7 mouse cellular contexts compared by ENCODE assay signal in the genomic region with DNA sequence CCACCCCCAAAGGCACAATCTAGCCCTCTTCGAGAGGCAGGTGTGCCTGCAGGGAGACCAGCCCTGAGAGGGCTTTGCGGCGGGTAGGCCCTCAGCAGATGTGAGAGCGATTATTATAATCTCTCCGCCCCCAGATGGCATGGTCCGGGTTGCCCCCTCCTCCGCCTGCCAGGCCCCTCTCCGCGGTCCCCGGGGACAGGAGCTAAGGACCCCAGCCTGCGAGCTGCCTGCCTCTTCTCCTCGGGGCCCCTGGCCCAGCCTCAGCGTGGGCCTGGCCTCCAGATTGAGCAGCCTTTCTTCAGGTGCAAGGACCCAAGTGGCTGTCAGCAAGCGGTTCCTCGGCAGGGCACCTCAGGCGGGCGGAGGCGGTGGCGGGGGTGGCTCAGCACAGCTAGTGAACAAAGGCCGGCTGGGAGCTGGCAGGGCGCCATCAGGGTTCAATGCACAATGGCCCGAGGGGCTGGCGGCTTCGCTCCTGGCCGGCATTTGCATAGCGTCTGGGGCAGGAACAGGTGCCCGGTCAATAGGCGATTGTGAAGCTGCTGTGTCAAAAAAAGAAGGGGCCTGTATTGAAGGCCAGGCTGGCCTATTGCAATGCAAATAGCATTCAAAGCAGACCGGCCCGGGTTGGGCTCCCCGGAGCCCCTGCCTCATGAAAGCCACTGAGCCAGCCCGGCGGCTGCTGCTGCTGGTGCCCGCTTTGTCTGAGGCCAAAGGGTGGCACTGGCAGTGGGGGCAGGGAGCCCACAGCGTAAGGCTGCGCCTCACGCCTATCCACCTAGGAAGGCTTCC.
DNase-seq lines count a peak whose midpoint lies in the region; ATAC-seq and TF ChIP-seq lines count a peak whose summit lies in the region.

No protein-coding gene starts in this region.

- H3K27me3 ChIP-seq in heart, adult 2 months (ENCODE audit: control insufficient read depth, insufficient read depth, low read length): no peaks in the 10 kb centered on the region
- no peaks in the 10 kb centered on the region for H3K27me3 ChIP-seq in limb, embryonic 11.5 days (ENCODE audit: control insufficient read depth, insufficient read depth, low read length)
- no peaks in the 10 kb centered on the region for H3K27me3 ChIP-seq in midbrain, embryonic 14.5 days (ENCODE audit: control insufficient read depth, insufficient read depth, low read length)
- H3K27me3 ChIP-seq in splenic B cell, adult 2 months (ENCODE audit: control insufficient read depth, insufficient read depth, low read length, poor library complexity, severe bottlenecking): no peaks in the 10 kb centered on the region

- peaks cover 1% of the 10 kb centered on the region; the same call in 1 of the 2 replicates for H3K4me1 ChIP-seq in heart, adult 2 months (ENCODE audit: control insufficient read depth, insufficient read depth, low read length)
- H3K4me1 ChIP-seq in limb, embryonic 11.5 days (ENCODE audit: control insufficient read depth, insufficient read depth, low read length): peaks cover 24% of the 10 kb centered on the region
- peaks cover 35% of the 10 kb centered on the region for H3K4me1 ChIP-seq in midbrain, embryonic 14.5 days (ENCODE audit: control insufficient read depth, insufficient read depth, low read length)

- no peak for TF ChIP-seq POLR2A in heart, adult 2 months (IDR thresholded peaks at IDR 0.05; ENCODE audit: insufficient read depth, low read depth, low read length)

- peak overlapping the region; percentile 45 for H3K4me2 ChIP-seq in limb, embryonic 11.5 days (ENCODE audit: low read depth, severe bottlenecking)
- H3K4me2 ChIP-seq in midbrain, embryonic 14.5 days (ENCODE audit: low read length): peak overlapping the region; percentile 41

- TF ChIP-seq EP300 in heart, adult 2 months (IDR thresholded peaks at IDR 0.05; ENCODE audit: insufficient read depth, low read depth, low read length): no peak

- no peak for TF ChIP-seq CTCF in heart, adult 2 months (IDR thresholded peaks at IDR 0.05)

- H3K79me2 ChIP-seq in heart, adult 2 months (replicated peaks; ENCODE audit: control insufficient read depth, insufficient read depth, low read length): no peaks in the 10 kb centered on the region

- ATAC-seq in limb, embryonic 11.5 days (ENCODE audit: insufficient number of reproducible peaks, low FRiP score, low TSS enrichment, low read depth): peak; percentile 81
- peak; percentile 89 for ATAC-seq in midbrain, embryonic 14.5 days (ENCODE audit: low FRiP score, low TSS enrichment)

- DNase-seq in adrenal gland, postnatal 36 days: peak; percentile 78 to 85
- peak; percentile 90 for DNase-seq in embryo, embryonic 10.5 days (ENCODE audit: low spot score)
- DNase-seq in heart, adult 2 months: peak; percentile 72 to 78
- DNase-seq in kidney, adult 9 months: peak; percentile 93
- peak; percentile 84 for DNase-seq in limb, embryonic 11.5 days (ENCODE audit: low spot score)
- peak; percentile 95 for DNase-seq in midbrain, embryonic 14.5 days
- DNase-seq in splenic B cell, adult 2 months (ENCODE audit: low read depth, low spot score): peak; percentile 49

- H3K9me3 ChIP-seq in limb, embryonic 11.5 days (ENCODE audit: control insufficient read depth, low read length): no peaks in the 10 kb centered on the region
- H3K9me3 ChIP-seq in midbrain, embryonic 14.5 days (ENCODE audit: control insufficient read depth, low read length): no peaks in the 10 kb centered on the region

- no peak overlapping the region for H3K27ac ChIP-seq in heart, adult 2 months
- peak overlapping the region; percentile 15 for H3K27ac ChIP-seq in limb, embryonic 11.5 days (replicated peaks; ENCODE audit: low read depth, low read length)
- peak overlapping the region; percentile 94 for H3K27ac ChIP-seq in midbrain, embryonic 14.5 days (replicated peaks; ENCODE audit: low read depth, low read length)

- 30% methylated on average over 37 of the region's 37 CpGs for WGBS in heart, adult 2 months
- 5% methylated on average over 36 of the region's 37 CpGs for WGBS in limb, embryonic 11.5 days
- under 1% methylated on average over 37 of the region's 37 CpGs for WGBS in midbrain, embryonic 14.5 days

- peak overlapping the region; percentile 39 for H3K9ac ChIP-seq in heart, adult 2 months (ENCODE audit: low read depth, low read length)
- H3K9ac ChIP-seq in limb, embryonic 11.5 days (ENCODE audit: low read length): peak overlapping the region; percentile 63
- peak overlapping the region; percentile 40 for H3K9ac ChIP-seq in midbrain, embryonic 14.5 days (replicated peaks; ENCODE audit: low read length)

- intact Hi-C loops in heart, adult 2 months (cut with DNase I): no loop called here

- H3K4me3 ChIP-seq in heart, adult 2 months: no peak overlapping the region
- H3K4me3 ChIP-seq in limb, embryonic 11.5 days (ENCODE audit: low read depth, low read length): peak overlapping the region; percentile 10; the same call in 1 of the 2 replicates
- H3K4me3 ChIP-seq in midbrain, embryonic 14.5 days (replicated peaks; ENCODE audit: low read depth, low read length): no peak overlapping the region

- H3K36me3 ChIP-seq in heart, adult 2 months (ENCODE audit: control insufficient read depth, insufficient read depth, low read length): no peaks in the 10 kb centered on the region
- no peaks in the 10 kb centered on the region for H3K36me3 ChIP-seq in limb, embryonic 11.5 days (ENCODE audit: control insufficient read depth, insufficient read depth, low read length)
- H3K36me3 ChIP-seq in midbrain, embryonic 14.5 days (ENCODE audit: control insufficient read depth, insufficient read depth, low read length): no peaks in the 10 kb centered on the region
- H3K36me3 ChIP-seq in splenic B cell, adult 2 months (ENCODE audit: control insufficient read depth, insufficient read depth, low read length, poor library complexity, severe bottlenecking): no peaks in the 10 kb centered on the region
